Mouse (Mus musculus) forebrain, embryonic 11.5 days (tissue): Measurements from ENCODE around the gene Pnliprp1. TPM values are rescaled to one million over a fixed set of nuclear protein-coding genes. Genes with fewer than 3 reads are reported as not detected.

Experiments used
- ATAC-seq: fragments of 200-750 bp; cut with Nextera tagmentation; replicated peaks from 2 replicates; pipeline ENCODE4 v1.8.0; 2017; ENCODE audit warnings: moderate TSS enrichment; ENCODE audit not compliant: low FRiP score
- DNase-seq: peaks from one replicate; pipeline ENCODE4 v3.0.0-alpha.2; 2017; ENCODE audit warnings: low spot score
- H3K27ac ChIP-seq: fragments of 300-500 bp; sonication (generic); 2 replicates; pipeline ENCODE4 v1.5.1; 2014; ENCODE audit warnings: low read depth, low read length
- H3K27me3 ChIP-seq: fragments of 300-500 bp; sonication (generic); 2 replicates; pipeline ENCODE4 v1.6.1; 2014; ENCODE audit warnings: mild to moderate bottlenecking, low read length, mixed read lengths; ENCODE audit not compliant: control insufficient read depth, insufficient read depth
- H3K36me3 ChIP-seq: fragments of 300-500 bp; sonication (generic); 2 replicates; pipeline ENCODE4 v1.6.1; 2014; ENCODE audit warnings: mild to moderate bottlenecking, low read length, moderate library complexity, mixed read lengths; ENCODE audit not compliant: control insufficient read depth, insufficient read depth
- H3K4me1 ChIP-seq: fragments of 300-500 bp; sonication (generic); replicated peaks from 2 replicates; pipeline ENCODE4 v1.6.1; 2014; ENCODE audit warnings: low read length, mixed read lengths; ENCODE audit not compliant: control insufficient read depth, insufficient read depth
- H3K4me2 ChIP-seq: fragments of 300-500 bp; sonication (generic); 2 replicates; pipeline ENCODE4 v1.6.1; 2014; ENCODE audit warnings: low read depth, mild to moderate bottlenecking, low read length, moderate library complexity, mixed read lengths; ENCODE audit not compliant: severe bottlenecking
- H3K4me3 ChIP-seq: fragments of 300-500 bp; sonication (generic); 2 replicates; pipeline ENCODE4 v1.5.1; 2014; ENCODE audit warnings: low read depth, low read length
- H3K9ac ChIP-seq: fragments of 300-500 bp; sonication (generic); 2 replicates; pipeline ENCODE4 v1.6.1; 2014; ENCODE audit warnings: low read length
- H3K9me3 ChIP-seq: fragments of 300-500 bp; sonication (generic); 2 replicates; pipeline ENCODE4 v1.6.1; 2016; ENCODE audit warnings: low read length, mixed read lengths; ENCODE audit not compliant: control insufficient read depth
- WGBS: fragments of 180-500 bp; shearing (Covaris S2); extraction: QIAGEN DNeasy Blood & Tissue Kit; methylation state at CpG from one replicate; pipeline ENCODE4 v1.1.7; 2014; 5-methylcytosine and 5-hydroxymethylcytosine counted together
- polyA plus RNA-seq: library from polyadenylated mRNA; unstranded; fragments of >200 nt; fragmentation: Nextera tagmentation; extraction: Ambion mirVana; gene quantifications from 2 replicates; pipeline ENCODE4 v1.2.1, GENCODE M21; 2014

The Pnliprp1 gene
- not detected in 2 replicates for polyA plus RNA-seq

- DNase-seq (no peak), ATAC-seq (no peak)
- no peaks in the 10 kb centered on the region for H3K36me3 ChIP-seq
- H3K27ac ChIP-seq: no peak within 1 kb of the TSS
- no peaks in the 10 kb centered on the region for H3K4me1 ChIP-seq
- H3K9ac ChIP-seq: no peak within 1 kb of the TSS
- WGBS: 67% methylated on average over 5 of the region's 5 CpGs
- H3K4me2 ChIP-seq: no peak within 1 kb of the TSS
- no peaks in the 10 kb centered on the region for H3K9me3 ChIP-seq
- no peak within 1 kb of the TSS for H3K4me3 ChIP-seq
- no peaks in the 10 kb centered on the region for H3K27me3 ChIP-seq
Measured at GRCm38 (mm10) chr19:58728445-58729031, at the start of gene Pnliprp1. Gene Pnliprp1, plus strand, starts transcription at chr19:58728887.

- no peak overlapping the region for H3K4me2 ChIP-seq
- H3K27ac ChIP-seq: no peak overlapping the region
- H3K36me3 ChIP-seq: no peaks in the 10 kb centered on the region
- H3K4me1 ChIP-seq: no peaks in the 10 kb centered on the region
- DNase-seq: no peak
- WGBS: 93% methylated on average over 1 of the region's 1 CpGs
- ATAC-seq: no peak
- no peak overlapping the region for H3K9ac ChIP-seq
- no peak overlapping the region for H3K4me3 ChIP-seq
- no peaks in the 10 kb centered on the region for H3K9me3 ChIP-seq
- H3K27me3 ChIP-seq: no peaks in the 10 kb centered on the region
Measured at GRCm38 (mm10) chr19:58688933-58689332, 39.8 kb upstream of the Pnliprp1 start.

- DNase-seq: no peak
- no peak for ATAC-seq
- no peaks in the 10 kb centered on the region for H3K27me3 ChIP-seq
- no peak overlapping the region for H3K4me2 ChIP-seq
- H3K9me3 ChIP-seq: no peaks in the 10 kb centered on the region
- 88% methylated on average over 3 of the region's 3 CpGs for WGBS
- no peak overlapping the region for H3K4me3 ChIP-seq
- no peaks in the 10 kb centered on the region for H3K36me3 ChIP-seq
- no peak overlapping the region for H3K27ac ChIP-seq
- no peak overlapping the region for H3K9ac ChIP-seq
- H3K4me1 ChIP-seq: no peaks in the 10 kb centered on the region
Measured at GRCm38 (mm10) chr19:58695314-58695713, 33.4 kb upstream of the Pnliprp1 start.

- DNase-seq (no peak), ATAC-seq (no peak)
- H3K36me3 ChIP-seq: no peaks in the 10 kb centered on the region
- no peak overlapping the region for H3K9ac ChIP-seq
- H3K4me2 ChIP-seq: no peak overlapping the region
- 78% methylated on average over 2 of the region's 2 CpGs for WGBS
- H3K4me3 ChIP-seq: no peak overlapping the region
- H3K27ac ChIP-seq: no peak overlapping the region
- no peaks in the 10 kb centered on the region for H3K27me3 ChIP-seq
- H3K4me1 ChIP-seq: no peaks in the 10 kb centered on the region
- no peaks in the 10 kb centered on the region for H3K9me3 ChIP-seq
Measured at GRCm38 (mm10) chr19:58696235-58696634, 32.5 kb upstream of the Pnliprp1 start.

- no peak for DNase-seq
- Histone ChIP-seq H3K4me1 (no peaks in the 10 kb centered on the region), H3K9me3 (no peaks in the 10 kb centered on the region), H3K9ac (no peak overlapping the region), H3K4me2 (no peak overlapping the region), H3K36me3 (no peaks in the 10 kb centered on the region), H3K4me3 (no peak overlapping the region), H3K27ac (no peak overlapping the region), H3K27me3 (no peaks in the 10 kb centered on the region)
- ATAC-seq: no peak
- 84% methylated on average over 4 of the region's 4 CpGs for WGBS
Measured at GRCm38 (mm10) chr19:58704556-58704955, 24.1 kb upstream of the Pnliprp1 start.

GRCm38 (mm10) chr19:58708611-58709010 lies 20.1 kb upstream of the Pnliprp1 start:
- Histone ChIP-seq H3K4me1 (no peaks in the 10 kb centered on the region), H3K4me3 (no peak overlapping the region), H3K27ac (no peak overlapping the region), H3K9ac (no peak overlapping the region), H3K36me3 (no peaks in the 10 kb centered on the region), H3K9me3 (no peaks in the 10 kb centered on the region), H3K4me2 (no peak overlapping the region), H3K27me3 (no peaks in the 10 kb centered on the region)
- 75% methylated on average over 3 of the region's 3 CpGs for WGBS
- ATAC-seq (no peak), DNase-seq (no peak)

GRCm38 (mm10) chr19:58717925-58718324 lies 10.8 kb upstream of the Pnliprp1 start:
- no peak overlapping the region for H3K4me2 ChIP-seq
- no peak overlapping the region for H3K27ac ChIP-seq
- ATAC-seq (no peak), DNase-seq (no peak)
- no peaks in the 10 kb centered on the region for H3K27me3 ChIP-seq
- H3K4me3 ChIP-seq: no peak overlapping the region
- no peak overlapping the region for H3K9ac ChIP-seq
- WGBS: 93% methylated on average over 4 of the region's 4 CpGs
- no peaks in the 10 kb centered on the region for H3K4me1 ChIP-seq
- no peaks in the 10 kb centered on the region for H3K9me3 ChIP-seq
- H3K36me3 ChIP-seq: no peaks in the 10 kb centered on the region

DNA sequence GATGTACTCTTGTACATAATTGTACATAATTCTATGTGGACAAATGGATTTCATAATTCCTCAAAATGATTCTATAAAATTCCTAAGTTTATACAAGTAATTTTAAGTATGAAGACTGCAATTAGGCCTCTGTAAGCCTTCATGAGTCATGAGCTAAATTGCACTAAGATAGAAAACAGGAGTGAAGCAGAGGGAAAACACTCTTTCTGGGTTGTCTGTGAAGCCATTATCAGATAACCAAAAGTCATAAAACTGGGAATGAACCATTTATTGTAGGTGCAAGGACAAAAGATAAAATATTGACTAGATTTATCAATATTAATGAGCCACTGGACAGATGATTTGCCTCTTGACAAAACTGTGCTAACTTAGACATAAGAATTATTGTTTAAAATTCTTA lies 8.2 kb upstream of the Pnliprp1 start:
- DNase-seq: no peak
- H3K9me3 ChIP-seq: no peaks in the 10 kb centered on the region
- H3K4me2 ChIP-seq: no peak overlapping the region
- no peaks in the 10 kb centered on the region for H3K27me3 ChIP-seq
- H3K9ac ChIP-seq: no peak overlapping the region
- ATAC-seq: no peak
- no peaks in the 10 kb centered on the region for H3K36me3 ChIP-seq
- H3K4me1 ChIP-seq: no peaks in the 10 kb centered on the region
- H3K4me3 ChIP-seq: no peak overlapping the region
- H3K27ac ChIP-seq: no peak overlapping the region

DNA sequence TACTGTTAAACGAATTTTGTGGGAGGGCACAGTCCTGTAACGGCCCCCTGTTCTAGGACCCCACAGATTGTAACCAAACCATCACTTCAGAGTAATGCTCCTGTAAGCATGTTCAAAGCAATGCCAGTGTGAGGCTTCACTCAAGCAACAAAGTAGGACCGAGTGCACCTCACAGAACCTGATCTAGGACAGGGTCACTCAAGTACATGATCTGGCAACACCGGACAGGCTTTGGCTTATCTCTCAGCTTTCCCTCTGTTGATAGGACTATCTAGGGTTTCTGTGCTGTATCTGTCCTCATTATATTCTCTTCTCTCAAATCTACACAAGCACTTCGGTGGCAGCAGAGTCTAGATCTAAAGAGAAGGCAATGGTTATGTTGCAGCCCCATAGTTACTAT lies 2.1 kb upstream of the Pnliprp1 start:
- Histone ChIP-seq H3K4me2 (no peak overlapping the region), H3K4me1 (no peaks in the 10 kb centered on the region), H3K27me3 (no peaks in the 10 kb centered on the region), H3K9me3 (no peaks in the 10 kb centered on the region), H3K27ac (no peak overlapping the region), H3K36me3 (no peaks in the 10 kb centered on the region), H3K9ac (no peak overlapping the region), H3K4me3 (no peak overlapping the region)
- DNase-seq: no peak
- no peak for ATAC-seq
- WGBS: 86% methylated on average over 5 of the region's 5 CpGs
